Mouse (Mus musculus) ES-E14 (cell line): ENCODE results near the gene 6430531B16Rik.

Source experiments
- CHD2 ChIP-seq: IDR thresholded peaks from 2 replicates; pipeline ENCODE4 v1.6.1; 2014; ENCODE audit warnings: mild to moderate bottlenecking, low read depth, low read length, inconsistent platforms
- HCFC1 ChIP-seq: IDR thresholded peaks from 2 replicates; pipeline ENCODE4 v1.6.1; 2012; ENCODE audit warnings: low read length, inconsistent platforms, borderline replicate concordance; ENCODE audit not compliant: insufficient read depth
- MAFK ChIP-seq: IDR thresholded peaks from 2 replicates; pipeline ENCODE4 v1.6.1; 2014; ENCODE audit warnings: mild to moderate bottlenecking, low read depth, low read length, inconsistent platforms; ENCODE audit not compliant: insufficient read depth
- ZC3H11A ChIP-seq: IDR thresholded peaks from 2 replicates; pipeline ENCODE4 v1.6.1; 2012; ENCODE audit warnings: low read depth, mild to moderate bottlenecking, inconsistent platforms, low read length, borderline replicate concordance
- ZNF384 ChIP-seq: IDR thresholded peaks from 2 replicates; pipeline ENCODE4 v1.6.1; 2012; ENCODE audit warnings: low read depth, low read length, inconsistent platforms

DNA sequence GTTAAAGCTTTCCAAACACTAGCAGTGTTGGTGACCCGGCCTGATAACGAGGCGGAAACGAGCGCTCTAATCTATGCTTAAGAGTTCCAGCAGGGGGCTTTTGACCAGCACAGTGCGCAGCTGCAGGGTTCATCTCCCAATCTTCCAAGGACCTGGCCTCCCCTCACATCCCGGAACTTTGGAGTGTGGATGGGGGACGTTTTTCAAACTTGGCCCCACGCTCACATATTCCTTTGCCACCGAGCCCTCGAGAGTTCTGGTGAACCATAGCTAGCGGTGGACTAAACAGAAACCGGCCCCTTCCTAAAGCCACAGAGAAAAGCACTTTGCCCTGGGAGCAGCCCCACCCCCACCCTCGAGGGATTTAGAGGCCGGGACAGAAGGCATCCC, 28.7 kb downstream of the 6430531B16Rik start:
- TF ChIP-seq ZNF384 (no peak), CHD2 (no peak), MAFK (no peak), HCFC1 (no peak), ZC3H11A (no peak)
